Mouse (Mus musculus): Measurements from ENCODE around the gene Tbx6.
A peak's percentile ranks its signal among the peaks of the same experiment; 100 is the strongest.

- TF ChIP-seq POLR2A (IDR thresholded peaks at IDR 0.05; ENCODE audit: borderline replicate concordance, insufficient read depth, low read length) (peak; percentile 10; the same call in 1 of the 2 replicates), CTCF (IDR thresholded peaks at IDR 0.05; ENCODE audit: borderline replicate concordance, insufficient read depth, low read depth, low read length) (no peak)
Measured at GRCm38 (mm10) chr7:126793456-126794270, 12.4 kb downstream of the Tbx6 start.
